Mouse (Mus musculus) G1E (cell line): ENCODE results near the gene Nrde2. TPM values are rescaled to one million over a fixed set of nuclear protein-coding genes. Genes with fewer than 3 reads are reported as not detected.

ENCODE experiments used
- ATAC-seq: 2 replicates; pipeline ENCODE4 v1.8.0; 2016; ENCODE audit warnings: mild to moderate bottlenecking; ENCODE audit not compliant: insufficient number of reproducible peaks, poor library complexity, low FRiP score, severe bottlenecking; ENCODE audit errors: extremely low read depth
- DNase-seq: peaks from one replicate; pipeline ENCODE4 v3.0.0; 2012; ENCODE audit warnings: low spot score
- H3K27me3 ChIP-seq: 2 replicates; pipeline ENCODE4 v1.6.1; 2012; ENCODE audit warnings: mild to moderate bottlenecking, low read length, inconsistent platforms; ENCODE audit not compliant: insufficient read depth
- H3K36me3 ChIP-seq: replicated peaks from 2 replicates; pipeline ENCODE3; 2012; ENCODE audit warnings: mild to moderate bottlenecking, inconsistent platforms
- H3K4me1 ChIP-seq: 2 replicates; pipeline ENCODE4 v1.6.1; 2012; ENCODE audit warnings: low read depth, low read length, inconsistent platforms, mixed read lengths; ENCODE audit not compliant: insufficient read depth
- H3K4me3 ChIP-seq: 2 replicates; pipeline ENCODE4 v1.5.1; 2012; ENCODE audit warnings: low read depth, mild to moderate bottlenecking, inconsistent platforms, low read length, moderate library complexity, mixed read lengths
- H3K9me3 ChIP-seq: replicated peaks from 2 replicates; pipeline ENCODE4 v1.6.1; 2012; ENCODE audit warnings: inconsistent platforms
- CTCF ChIP-seq: IDR thresholded peaks from 2 replicates; pipeline ENCODE4 v1.5.1; 2012; ENCODE audit warnings: low read depth, low read length, inconsistent platforms, mixed read lengths
- GATA1 ChIP-seq: IDR thresholded peaks from 2 replicates; pipeline ENCODE4 v1.6.1; 2012; ENCODE audit warnings: borderline replicate concordance, low read length, inconsistent platforms, mixed read lengths
- GATA2 ChIP-seq: IDR thresholded peaks from 2 replicates; pipeline ENCODE4 v1.6.1; 2012; ENCODE audit warnings: low read depth, low read length, inconsistent platforms, borderline replicate concordance
- POLR2AphosphoS5 ChIP-seq: IDR thresholded peaks from 2 replicates; pipeline ENCODE4 v1.6.1; 2012; ENCODE audit warnings: low read depth, low read length, inconsistent platforms; ENCODE audit not compliant: insufficient replicate concordance
- TAL1 ChIP-seq: conservative IDR thresholded peaks from 2 replicates; pipeline ENCODE4 v1.6.1; 2012; ENCODE audit warnings: low read depth, low read length, inconsistent platforms, mixed read lengths
- polyA plus RNA-seq: library from polyadenylated mRNA; stranded (reverse); fragments of >175 nt; gene quantifications from 2 replicates; pipeline ENCODE4 v1.2.3, GENCODE M21; 2012
- total RNA-seq, 2 experiments: library from RNA; stranded (forward) in 1 of 2; stranded (reverse) in 1 of 2; fragments of 200-1000 nt in 1 of 2; fragments of >200 nt in 1 of 2; fragmentation: Nextera tagmentation in 1 of 2; gene quantifications; 2 replicates each; pipeline ENCODE4 v1.2.3; 2014 to 2017

The Nrde2 gene
- total and polyA plus RNA-seq, 3 experiments: 10.8 to 36.2 (median 12.3) TPM

GRCm38 (mm10) chr12:100100707-100101030, 58.8 kb downstream of the Nrde2 start:
- Histone ChIP-seq H3K4me1 (peaks cover 5% of the 10 kb centered on the region), H3K9me3 (no peaks in the 10 kb centered on the region), H3K27me3 (peaks cover 21% of the 10 kb centered on the region), H3K36me3 (no peaks in the 10 kb centered on the region), H3K4me3 (no peak overlapping the region)
- TF ChIP-seq TAL1 (no peak), CTCF (no peak), POLR2AphosphoS5 (no peak), GATA2 (no peak), GATA1 (no peak)
- DNase-seq (no peak), ATAC-seq (no peak)

- Histone ChIP-seq H3K4me3 (no peak overlapping the region), H3K36me3 (no peaks in the 10 kb centered on the region), H3K4me1 (peaks cover 5% of the 10 kb centered on the region), H3K27me3 (peaks cover 21% of the 10 kb centered on the region), H3K9me3 (no peaks in the 10 kb centered on the region)
- TF ChIP-seq TAL1 (no peak), POLR2AphosphoS5 (no peak), GATA1 (no peak), GATA2 (no peak), CTCF (no peak)
- ATAC-seq: no peak
- no peak for DNase-seq
Observed at GRCm38 (mm10) chr12:100099971-100100706, 59.3 kb downstream of the Nrde2 start.

GRCm38 (mm10) chr12:100093046-100093445, 66.4 kb downstream of the Nrde2 start:
- H3K27me3 ChIP-seq: peaks cover 24% of the 10 kb centered on the region
- no peak for TF ChIP-seq GATA2
- no peak for TF ChIP-seq CTCF
- no peak for TF ChIP-seq TAL1
- no peak for TF ChIP-seq POLR2AphosphoS5
- TF ChIP-seq GATA1: no peak
- H3K36me3 ChIP-seq: no peaks in the 10 kb centered on the region
- H3K4me3 ChIP-seq: no peak overlapping the region
- DNase-seq (no peak), ATAC-seq (no peak)
- H3K9me3 ChIP-seq: no peaks in the 10 kb centered on the region
- no peaks in the 10 kb centered on the region for H3K4me1 ChIP-seq

GRCm38 (mm10) chr12:100090750-100091149, 68.7 kb downstream of the Nrde2 start:
- H3K36me3 ChIP-seq: no peaks in the 10 kb centered on the region
- H3K4me3 ChIP-seq: no peak overlapping the region
- DNase-seq (no peak), ATAC-seq (no peak)
- H3K9me3 ChIP-seq: no peaks in the 10 kb centered on the region
- H3K27me3 ChIP-seq: peaks cover 24% of the 10 kb centered on the region
- TF ChIP-seq GATA1 (no peak), TAL1 (no peak), CTCF (no peak), POLR2AphosphoS5 (no peak), GATA2 (no peak)
- H3K4me1 ChIP-seq: no peaks in the 10 kb centered on the region

GRCm38 (mm10) chr12:100089265-100089664, 70.2 kb downstream of the Nrde2 start:
- TF ChIP-seq GATA2 (no peak), POLR2AphosphoS5 (no peak), TAL1 (no peak), CTCF (no peak), GATA1 (no peak)
- Histone ChIP-seq H3K36me3 (no peaks in the 10 kb centered on the region), H3K27me3 (peaks cover 24% of the 10 kb centered on the region), H3K9me3 (no peaks in the 10 kb centered on the region), H3K4me3 (no peak overlapping the region), H3K4me1 (peaks cover 1% of the 10 kb centered on the region; the same call in 1 of the 2 replicates)
- no peak for DNase-seq
- no peak for ATAC-seq

- no peak for ATAC-seq
Observed at GRCm38 (mm10) chr12:100088026-100088425, 71.4 kb downstream of the Nrde2 start.

More at GRCm38 (mm10) chr12:100088026-100088425, 71.4 kb downstream of the Nrde2 start:
- Histone ChIP-seq H3K27me3 (peaks cover 21% of the 10 kb centered on the region), H3K4me1 (peaks cover 4% of the 10 kb centered on the region; the same call in 1 of the 2 replicates), H3K9me3 (peaks cover 2% of the 10 kb centered on the region; the same call in 1 of the 2 replicates), H3K36me3 (no peaks in the 10 kb centered on the region), H3K4me3 (no peak overlapping the region)
- TF ChIP-seq TAL1 (no peak), GATA1 (no peak), POLR2AphosphoS5 (no peak), GATA2 (no peak), CTCF (no peak)
- no peak for DNase-seq
